In the genomic region with DNA sequence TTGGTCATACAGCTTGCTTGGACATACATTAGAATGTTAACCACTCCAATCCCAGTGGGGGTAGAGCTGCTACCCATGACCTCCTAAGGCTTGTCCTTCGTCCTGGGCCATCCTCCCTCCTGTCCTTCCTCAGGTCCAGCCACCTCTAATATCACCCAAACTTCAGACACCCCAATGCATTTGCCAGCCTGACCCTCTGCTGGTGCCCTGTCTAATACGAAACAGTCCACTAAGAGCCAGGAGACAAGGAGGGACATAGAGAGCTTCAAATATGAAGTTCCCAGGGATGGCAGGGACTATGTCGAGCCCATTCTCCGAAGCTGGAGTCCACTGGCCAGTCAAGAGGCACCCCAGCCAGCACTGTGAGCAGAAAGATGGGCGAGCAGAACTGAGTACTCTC, we compare ENCODE assay signal across 10 mouse cellular contexts. TPM values are rescaled to one million over a fixed set of nuclear protein-coding genes. Genes with fewer than 3 reads are reported as not detected.
A peak's percentile ranks its signal among the peaks of the same experiment; 100 is the strongest.
DNase-seq lines count a peak whose midpoint lies in the region; ATAC-seq and TF ChIP-seq lines count a peak whose summit lies in the region.
"Had no signal": no experiment of that assay in that cellular context is flagged by ENCODE, and none has a peak within 500 bp of the region (broad histone marks: within the 10 kb centered on the region; RNA-seq: fewer than 3 reads in every experiment).

No protein-coding gene starts in this region.

- no peaks in the 10 kb centered on the region; the same call in none of the 2 replicates for H3K79me2 ChIP-seq in heart, adult 2 months (replicated peaks; ENCODE audit: control insufficient read depth, insufficient read depth, low read length)

- WGBS in heart, embryonic 13.5 days: 73% methylated on average over 5 of the region's 5 CpGs
- WGBS in heart, adult 2 months: 91% methylated on average over 5 of the region's 5 CpGs
- WGBS in forebrain, embryonic 15.5 days: 93% methylated on average over 5 of the region's 5 CpGs
- 87% methylated on average over 5 of the region's 5 CpGs for WGBS in midbrain, embryonic 12.5 days

- peak overlapping the region; percentile 99 for H3K27ac ChIP-seq in heart, embryonic 13.5 days (replicated peaks)
- no peak overlapping the region for H3K27ac ChIP-seq in heart, adult 2 months
- no peak overlapping the region for H3K27ac ChIP-seq in bone marrow macrophage, adult 2 months (ENCODE audit: insufficient read depth, low read depth, low read length)
- no peak overlapping the region for H3K27ac ChIP-seq in forebrain, embryonic 15.5 days (replicated peaks)
- H3K27ac ChIP-seq in midbrain, embryonic 12.5 days (replicated peaks): no peak overlapping the region
- H3K27ac ChIP-seq: kidney, embryonic 15.5 days had no signal

- no peak for TF ChIP-seq EP300 in heart, adult 2 months (IDR thresholded peaks at IDR 0.05; ENCODE audit: insufficient read depth, low read depth, low read length)

- 0 out of 2 replicates have a peak, but pooled peaks cover 2% of the 10 kb centered on the region for H3K36me3 ChIP-seq in heart, embryonic 13.5 days
- H3K36me3 ChIP-seq in heart, adult 2 months (ENCODE audit: control insufficient read depth, insufficient read depth, low read length): peaks cover 5% of the 10 kb centered on the region; the same call in 1 of the 2 replicates
- no peaks in the 10 kb centered on the region for H3K36me3 ChIP-seq in forebrain, embryonic 15.5 days
- no peaks in the 10 kb centered on the region for H3K36me3 ChIP-seq in midbrain, embryonic 12.5 days
- H3K36me3 ChIP-seq: kidney, embryonic 15.5 days had no signal

- no peaks in the 10 kb centered on the region for H3K27me3 ChIP-seq in heart, embryonic 13.5 days (replicated peaks)
- no peaks in the 10 kb centered on the region for H3K27me3 ChIP-seq in heart, adult 2 months (ENCODE audit: control insufficient read depth, insufficient read depth, low read length)
- H3K27me3 ChIP-seq in forebrain, embryonic 15.5 days: no peaks in the 10 kb centered on the region
- H3K27me3 ChIP-seq in midbrain, embryonic 12.5 days: peaks cover 19% of the 10 kb centered on the region
- H3K27me3 ChIP-seq: kidney, embryonic 15.5 days had no signal

- ATAC-seq in heart, embryonic 13.5 days (ENCODE audit: extremely low read depth, insufficient number of reproducible peaks, low FRiP score, low TSS enrichment): no peak
- no peak for ATAC-seq in forebrain, embryonic 15.5 days (replicated peaks)
- ATAC-seq in midbrain, embryonic 12.5 days (ENCODE audit: low FRiP score, low read depth): no peak

- peak overlapping the region; percentile 80 for H3K4me2 ChIP-seq in heart, embryonic 13.5 days
- peak overlapping the region; percentile 94; the same call in 1 of the 2 replicates for H3K4me2 ChIP-seq in forebrain, embryonic 15.5 days (replicated peaks)
- H3K4me2 ChIP-seq in midbrain, embryonic 12.5 days (replicated peaks): peak overlapping the region; percentile 98; the same call in 1 of the 2 replicates

- intact Hi-C loops in heart, adult 2 months (cut with DNase I): loop anchor here (5.0 kb wide), 1 partner anchor 35 kb away; no protein-coding TSS in a partner anchor

- H3K9ac ChIP-seq in heart, embryonic 13.5 days: peak overlapping the region; percentile 97
- no peak overlapping the region; the same call in 1 of the 2 replicates for H3K9ac ChIP-seq in heart, adult 2 months (ENCODE audit: low read depth, low read length)
- no peak overlapping the region for H3K9ac ChIP-seq in forebrain, embryonic 15.5 days (replicated peaks)
- H3K9ac ChIP-seq in midbrain, embryonic 12.5 days (replicated peaks): no peak overlapping the region

- no peak for DNase-seq in heart, adult 2 months
- no peak for DNase-seq in retina, postnatal 1 day
- DNase-seq in urinary bladder, adult 18-20 months (ENCODE audit: low spot score in 2 of 2): no peak
- DNase-seq in frontal cortex, postnatal 10 days (ENCODE audit: low spot score in 2 of 2): no peak

- TF ChIP-seq CTCF in heart, adult 2 months (IDR thresholded peaks at IDR 0.05): no peak
- TF ChIP-seq CTCF in bone marrow macrophage, adult 2 months (IDR thresholded peaks at IDR 0.05; ENCODE audit: low read depth, low read length): no peak

- peak overlapping the region; percentile 81 for H3K4me3 ChIP-seq in heart, embryonic 13.5 days
- no peak overlapping the region for H3K4me3 ChIP-seq in heart, adult 2 months
- 0 out of 2 replicates have a peak overlapping the region, but pooled peaks have one; percentile 97 for H3K4me3 ChIP-seq in bone marrow macrophage, adult 2 months (ENCODE audit: insufficient read depth, low read length)
- H3K4me3 ChIP-seq in forebrain, embryonic 15.5 days: peak overlapping the region; percentile 72
- H3K4me3 ChIP-seq in midbrain, embryonic 12.5 days: 0 out of 2 replicates have a peak overlapping the region, but pooled peaks have one; percentile 75

- TF ChIP-seq POLR2A in heart, adult 2 months (IDR thresholded peaks at IDR 0.05; ENCODE audit: insufficient read depth, low read depth, low read length): no peak
- TF ChIP-seq POLR2A in bone marrow macrophage, adult 2 months (IDR thresholded peaks at IDR 0.05; ENCODE audit: borderline replicate concordance, low read depth, low read length): no peak

- H3K9me3 ChIP-seq in heart, embryonic 13.5 days: no peaks in the 10 kb centered on the region; the same call in 1 of the 2 replicates
- no peaks in the 10 kb centered on the region for H3K9me3 ChIP-seq in forebrain, embryonic 15.5 days
- no peaks in the 10 kb centered on the region for H3K9me3 ChIP-seq in midbrain, embryonic 12.5 days

- H3K4me1 ChIP-seq in heart, embryonic 13.5 days: peaks cover 49% of the 10 kb centered on the region
- peaks cover 22% of the 10 kb centered on the region for H3K4me1 ChIP-seq in heart, adult 2 months (ENCODE audit: control insufficient read depth, insufficient read depth, low read length)
- H3K4me1 ChIP-seq in bone marrow macrophage, adult 2 months (ENCODE audit: control insufficient read depth, insufficient read depth, low read length): peaks cover 12% of the 10 kb centered on the region
- H3K4me1 ChIP-seq in forebrain, embryonic 15.5 days: peaks cover 16% of the 10 kb centered on the region
- peaks cover 15% of the 10 kb centered on the region for H3K4me1 ChIP-seq in midbrain, embryonic 12.5 days

RNA-seq across cellular contexts. Expression of gene Lrrfip1, which starts 0.9 kb away (rescaled TPM):
- polyA plus RNA-seq in heart, embryonic 13.5 days (2015; fragmentation: Nextera tagmentation; extraction: Ambion mirVana): 122 and 137 TPM in 2 replicates
- 10 to 100 TPM; 63.5 to 75.5 TPM for total RNA-seq in heart, adult 2 months (2021)
- polyA plus RNA-seq in heart, adult 2 months (2012; rRNA removed): 32.9 and 44.2 TPM in 2 replicates
- polyA plus RNA-seq in bone marrow macrophage, adult 2 months (2012; ENCODE audit: insufficient read depth, insufficient read length, missing spikeins): 98.5 and 98.7 TPM in 2 replicates
- polyA plus RNA-seq in forebrain, embryonic 15.5 days (2015; fragmentation: Nextera tagmentation; extraction: Ambion mirVana): 37.5 and 38.3 TPM in 2 replicates
- 18.7 and 19.8 TPM in 2 replicates for polyA plus RNA-seq in midbrain, embryonic 12.5 days (2016; fragmentation: Nextera tagmentation; extraction: Ambion mirVana)

RNA-seq across cellular contexts. Expression of gene Rab17, which starts 28.2 kb away (rescaled TPM):
- polyA plus RNA-seq in heart, embryonic 13.5 days (2015; fragmentation: Nextera tagmentation; extraction: Ambion mirVana): 0.57 and 1.5 TPM in 2 replicates
- 1 to 10 TPM; 1.7 to 2.6 TPM for total RNA-seq in heart, adult 2 months (2021)
- 1.4 and 2.3 TPM in 2 replicates for polyA plus RNA-seq in heart, adult 2 months (2012; rRNA removed)
- not detected in 2 replicates for polyA plus RNA-seq in bone marrow macrophage, adult 2 months (2012; ENCODE audit: insufficient read depth, insufficient read length, missing spikeins)
- polyA plus RNA-seq in forebrain, embryonic 15.5 days (2015; fragmentation: Nextera tagmentation; extraction: Ambion mirVana): 0.18 and 0.20 TPM in 2 replicates
- polyA plus RNA-seq in midbrain, embryonic 12.5 days (2016; fragmentation: Nextera tagmentation; extraction: Ambion mirVana): not detected in 2 replicates
- total RNA-seq: gastrocnemius, adult 18-20 months had no signal

RNA-seq across cellular contexts. Expression of gene Prlh, which starts 44.7 kb away (rescaled TPM):
- not detected in 2 replicates for polyA plus RNA-seq in heart, embryonic 13.5 days (2015; fragmentation: Nextera tagmentation; extraction: Ambion mirVana)
- not detected for total RNA-seq in heart, adult 2 months (2021)
- not detected in 2 replicates for polyA plus RNA-seq in heart, adult 2 months (2012; rRNA removed)
- polyA plus RNA-seq in bone marrow macrophage, adult 2 months (2012; ENCODE audit: insufficient read depth, insufficient read length, missing spikeins): not detected in 2 replicates
- not detected in 2 replicates for polyA plus RNA-seq in forebrain, embryonic 15.5 days (2015; fragmentation: Nextera tagmentation; extraction: Ambion mirVana)
- polyA plus RNA-seq in midbrain, embryonic 12.5 days (2016; fragmentation: Nextera tagmentation; extraction: Ambion mirVana): not detected in 2 replicates
- total RNA-seq: gastrocnemius, adult 18-20 months had no signal
- polyA plus RNA-seq: kidney, embryonic 15.5 days had no signal
